Mouse (Mus musculus) cerebellum, adult 18-20 months (tissue): ENCODE measurements around the gene Sorl1.

Experiments
- DNase-seq, 2 experiments: peaks; one replicate each; pipeline ENCODE4 v3.0.0; 2021

Gene Sorl1

DNA sequence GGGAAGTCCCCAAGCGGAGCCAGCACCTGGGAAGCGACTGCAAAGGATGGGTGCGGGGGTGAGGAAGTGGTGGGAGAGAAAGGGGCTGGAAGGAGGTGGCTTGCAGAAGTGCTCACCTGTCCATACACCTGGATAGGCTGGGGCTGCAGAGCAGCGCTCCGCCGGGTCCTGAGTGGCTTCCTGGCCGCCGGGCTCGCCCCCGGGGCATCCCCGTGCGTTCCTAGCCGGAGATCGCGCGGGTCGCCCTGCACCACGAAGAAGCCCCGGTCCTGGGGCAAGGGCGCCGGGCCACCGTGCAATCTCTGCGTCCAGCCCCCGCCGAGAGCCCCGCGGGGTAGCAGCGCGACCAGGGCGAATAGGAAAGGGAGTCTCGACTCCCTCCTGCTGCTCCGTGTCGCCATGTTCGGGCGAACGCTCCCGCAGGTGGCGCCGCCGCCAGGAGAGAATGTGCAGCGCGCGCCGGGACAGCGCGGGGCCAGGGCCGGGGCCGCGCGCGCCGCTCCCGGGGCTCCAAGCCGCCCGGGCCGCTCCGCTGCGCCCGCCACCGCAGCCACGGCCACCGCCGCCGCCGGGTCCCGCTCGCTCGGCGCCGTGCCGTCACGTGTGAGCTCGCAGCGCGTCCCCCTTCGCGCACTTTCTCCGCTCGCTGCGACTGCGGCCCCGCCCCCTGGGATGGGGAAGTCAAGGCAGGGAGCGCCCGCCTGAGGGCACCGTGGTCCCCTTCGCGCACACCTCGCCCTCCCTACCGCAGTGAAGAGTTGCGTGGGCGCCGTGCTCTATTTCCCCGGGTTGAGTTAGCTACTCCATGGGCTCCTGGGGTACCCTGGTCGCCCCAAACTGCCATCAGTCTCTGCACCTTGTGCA is at the start of gene Sorl1:
Sorl1 (minus strand) TSS at position 585 of the 864 bp plus-strand sequence.
- DNase-seq, result peak; percentile 83 to 90

GRCm38 (mm10) chr9:42173781-42174180 is 49.7 kb upstream of the Sorl1 start:
- no peak for DNase-seq

GRCm38 (mm10) chr9:42169491-42169890 is 45.4 kb upstream of the Sorl1 start:
- DNase-seq, result no peak

DNA sequence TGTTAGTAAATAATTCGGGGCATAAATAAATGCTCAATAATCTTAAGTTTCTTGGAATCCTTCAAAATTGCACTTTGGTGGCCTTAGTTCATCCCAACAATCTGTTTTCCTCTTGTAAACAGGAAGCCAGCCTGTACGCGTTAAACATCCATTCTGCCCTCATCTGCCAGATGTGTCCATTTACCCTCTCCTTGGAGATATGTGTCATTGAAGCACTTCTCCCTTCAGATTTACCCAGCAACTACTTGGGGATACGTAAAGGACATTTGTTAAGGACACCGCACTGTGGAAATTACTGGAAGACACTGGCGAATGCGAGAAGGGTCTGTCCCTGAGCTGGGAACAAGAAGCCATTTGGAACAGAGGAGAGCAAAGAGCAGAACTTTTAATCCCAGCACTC is 44.9 kb upstream of the Sorl1 start:
- no peak for DNase-seq

DNA sequence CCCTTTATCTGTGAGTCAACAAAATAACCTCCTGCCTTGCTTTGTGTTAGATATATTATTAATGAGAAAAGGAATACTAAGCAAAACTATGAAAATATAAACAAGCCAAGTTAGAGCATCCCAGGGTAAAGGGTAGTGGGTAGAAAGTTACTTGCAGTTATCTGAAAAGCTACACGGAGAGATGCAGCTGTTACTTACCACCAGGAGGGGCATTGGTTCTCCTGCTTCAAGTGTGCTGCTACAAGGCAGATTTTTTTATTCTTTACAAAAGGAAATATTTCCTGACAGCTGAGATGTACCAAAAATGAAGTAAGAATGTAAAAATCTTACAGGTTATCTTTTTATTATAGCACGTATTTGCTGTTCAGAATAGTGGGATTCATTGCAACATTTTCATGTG is 40.8 kb upstream of the Sorl1 start:
- DNase-seq, result no peak

- DNase-seq, result no peak
These were observed 38.9 kb upstream of the Sorl1 start for GRCm38 (mm10) chr9:42163011-42163410.

DNA sequence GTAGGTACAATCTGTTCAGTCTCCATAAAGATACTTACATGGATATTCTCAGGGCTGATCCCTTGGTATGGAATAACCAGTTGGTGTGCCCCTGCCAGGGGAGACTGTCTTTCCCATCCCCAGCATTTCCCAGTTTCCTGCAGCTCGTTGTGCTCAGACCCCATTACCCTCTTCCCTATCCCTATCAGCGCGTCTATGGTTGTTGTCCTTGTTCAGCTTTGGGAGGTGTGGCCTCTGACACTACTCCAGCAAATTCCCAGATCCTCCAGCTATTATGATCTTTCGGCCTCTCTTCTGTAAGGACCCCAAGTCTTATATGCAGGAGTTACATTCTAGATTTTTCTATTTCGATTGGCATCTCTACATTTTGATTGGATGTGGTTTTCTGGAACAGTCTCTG is 35.3 kb upstream of the Sorl1 start:
- no peak for DNase-seq

GRCm38 (mm10) chr9:42158652-42159051 is 34.6 kb upstream of the Sorl1 start:
- no peak for DNase-seq

DNA sequence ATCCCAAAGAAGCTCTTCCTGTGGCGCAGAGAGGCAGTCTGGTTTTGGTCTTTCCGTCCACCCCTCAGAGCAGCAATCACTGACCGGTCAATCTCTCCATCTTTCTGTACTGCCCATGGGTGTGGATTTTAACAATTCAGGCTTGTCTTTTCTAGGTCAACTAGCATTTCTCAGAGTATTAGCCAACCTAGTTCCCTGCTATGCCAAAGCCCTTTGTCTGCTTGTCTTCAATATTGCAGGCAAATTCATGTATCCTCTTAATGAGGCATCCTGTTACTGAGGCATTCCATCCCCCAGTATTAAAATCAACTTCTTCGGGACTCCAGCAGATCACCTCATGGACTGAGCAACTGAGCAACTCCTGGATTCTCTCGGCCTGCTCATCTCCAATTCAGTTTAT is 33.9 kb upstream of the Sorl1 start:
- no peak for DNase-seq

DNA sequence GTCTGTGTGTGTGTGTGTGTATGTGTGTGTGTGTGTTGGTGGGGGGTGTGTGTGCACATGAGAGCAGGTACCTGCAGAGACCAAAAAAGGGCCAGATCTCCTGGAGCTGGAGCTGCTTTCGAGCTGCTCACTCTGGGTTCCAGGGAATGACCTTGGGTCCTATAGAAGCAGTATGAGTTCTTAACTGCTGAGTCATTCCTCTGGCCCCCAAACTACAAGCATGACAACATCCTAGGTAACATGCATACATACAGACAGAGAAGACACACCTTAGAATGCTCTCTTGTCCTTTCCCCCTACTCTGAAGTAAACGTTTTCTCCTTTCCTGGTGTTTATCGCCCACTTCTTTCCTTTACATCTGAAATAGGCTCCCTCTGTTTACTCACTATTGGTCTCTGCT is 32.5 kb upstream of the Sorl1 start:
- DNase-seq, result no peak

DNA sequence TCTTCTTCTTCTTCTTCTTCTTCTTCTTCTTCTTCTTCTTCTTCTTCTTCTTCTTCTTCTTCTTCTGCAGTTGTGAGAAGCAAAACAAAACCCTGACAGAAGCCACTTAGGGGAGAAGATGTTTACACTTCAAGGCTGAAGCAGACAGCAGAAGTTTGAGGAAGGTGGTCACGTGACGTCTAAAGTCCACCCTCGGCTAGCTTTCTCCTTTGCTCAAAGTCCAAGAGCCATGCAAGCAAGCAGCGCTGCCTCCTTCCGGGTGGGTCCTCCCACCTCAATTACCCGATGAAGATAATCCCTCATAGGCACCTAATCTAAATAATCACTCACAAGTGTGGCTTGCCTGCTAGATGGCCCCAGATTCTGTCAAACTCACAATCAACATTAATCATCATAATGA is 30.6 kb upstream of the Sorl1 start:
- no peak for DNase-seq

- DNase-seq, result no peak
These were observed 24.7 kb upstream of the Sorl1 start for GRCm38 (mm10) chr9:42148816-42149215.

- DNase-seq, result no peak
These were observed 23.9 kb upstream of the Sorl1 start for GRCm38 (mm10) chr9:42148036-42148435.

DNA sequence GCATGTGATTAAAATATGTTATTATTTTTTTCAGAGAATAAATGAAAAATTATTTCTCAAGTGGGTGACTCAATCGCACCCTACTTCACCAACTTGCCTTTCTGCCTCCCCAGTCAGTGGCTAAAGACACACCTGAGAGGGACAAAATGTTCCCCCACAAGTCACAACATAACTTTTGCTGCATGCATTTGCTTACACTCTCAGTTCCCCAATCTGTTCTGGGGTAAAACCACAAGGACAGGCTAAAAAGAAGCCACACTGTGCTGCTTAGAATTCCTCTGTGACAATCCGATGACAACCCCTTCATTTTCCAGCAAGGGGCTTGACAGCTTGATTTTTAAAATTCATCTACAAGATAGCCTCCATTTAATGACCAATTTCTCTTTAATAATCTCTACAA is 22.4 kb upstream of the Sorl1 start:
- DNase-seq, result no peak

DNA sequence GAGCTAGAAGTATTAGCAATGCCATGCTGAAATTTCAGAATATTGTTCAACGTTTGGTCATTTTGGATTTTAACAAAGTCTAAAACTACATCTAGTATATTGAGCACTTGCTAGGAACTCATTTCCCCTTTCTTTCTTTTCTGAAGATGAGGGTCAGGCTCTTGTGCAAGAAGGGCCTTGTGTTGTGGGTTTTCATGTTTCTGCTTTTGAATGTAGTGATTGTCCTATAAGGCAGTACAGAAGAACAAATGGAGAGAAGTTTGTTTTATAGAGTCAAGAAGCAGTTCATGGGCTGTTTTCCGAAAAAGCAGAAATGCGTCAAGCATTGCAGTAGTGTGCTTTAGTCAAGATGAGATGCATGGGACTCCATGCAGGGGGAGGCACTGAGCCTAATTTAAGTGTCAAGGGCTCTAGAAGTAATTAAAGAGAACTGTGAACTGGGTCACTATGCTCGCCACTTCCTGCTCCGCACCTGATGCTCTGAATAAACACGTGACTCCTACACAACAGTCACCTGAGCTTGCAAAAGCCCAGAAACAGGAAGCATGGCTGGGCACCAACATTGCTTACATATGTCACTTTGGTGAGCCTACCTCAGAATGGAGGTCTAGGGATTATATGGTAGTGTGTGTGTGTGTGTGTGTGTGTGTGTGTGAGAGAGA is 17.6 kb upstream of the Sorl1 start:
- DNase-seq, result no peak

- no peak for DNase-seq
These were observed 14.3 kb upstream of the Sorl1 start for GRCm38 (mm10) chr9:42138248-42138858.

GRCm38 (mm10) chr9:42137578-42137977 is 13.5 kb upstream of the Sorl1 start:
- DNase-seq, result no peak

DNA sequence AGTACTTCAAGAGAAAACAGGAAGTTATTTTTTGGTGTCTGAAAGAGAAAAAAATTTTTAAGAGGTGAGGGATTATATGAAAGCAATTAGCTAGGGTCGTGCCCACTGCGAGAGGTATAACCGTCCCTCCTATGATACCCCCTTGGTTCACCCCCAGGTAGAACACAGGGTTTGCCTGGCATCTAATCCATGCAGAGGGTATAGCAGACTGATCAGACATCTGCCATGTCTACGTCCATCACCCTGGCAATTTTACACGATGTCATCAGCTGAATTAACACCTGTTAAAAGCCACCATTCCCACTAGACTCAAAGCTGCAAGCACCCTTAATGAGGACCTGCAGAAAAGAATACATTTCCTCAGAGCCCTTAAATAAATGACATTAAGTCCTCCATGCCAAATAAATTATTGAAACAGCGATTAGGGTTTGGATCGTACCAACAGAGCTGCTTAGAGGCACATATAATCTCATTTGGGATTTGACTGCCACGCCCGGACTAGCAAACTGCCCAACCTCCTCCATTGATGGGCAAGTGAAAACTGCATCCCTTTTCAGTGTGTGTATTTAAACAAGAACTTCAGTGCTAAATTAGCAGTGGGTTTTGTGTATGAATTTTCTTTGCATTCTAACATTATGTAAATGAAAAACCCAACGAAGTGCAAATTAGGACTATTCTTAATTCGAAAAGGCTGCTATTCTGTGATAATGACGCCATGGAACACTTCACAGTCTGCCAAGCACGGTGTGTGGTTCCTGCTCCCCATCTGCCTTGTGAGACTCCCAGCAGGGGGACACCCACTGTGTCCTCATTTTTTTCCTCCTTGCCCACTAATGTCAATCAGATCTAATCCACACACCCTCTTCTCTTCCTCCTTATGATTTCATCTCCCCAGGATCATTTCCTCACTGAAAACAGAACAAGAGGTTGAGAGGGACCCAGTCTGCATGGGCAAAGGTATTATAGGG is 7.0 kb upstream of the Sorl1 start:
- DNase-seq, result peak; percentile 86

DNA sequence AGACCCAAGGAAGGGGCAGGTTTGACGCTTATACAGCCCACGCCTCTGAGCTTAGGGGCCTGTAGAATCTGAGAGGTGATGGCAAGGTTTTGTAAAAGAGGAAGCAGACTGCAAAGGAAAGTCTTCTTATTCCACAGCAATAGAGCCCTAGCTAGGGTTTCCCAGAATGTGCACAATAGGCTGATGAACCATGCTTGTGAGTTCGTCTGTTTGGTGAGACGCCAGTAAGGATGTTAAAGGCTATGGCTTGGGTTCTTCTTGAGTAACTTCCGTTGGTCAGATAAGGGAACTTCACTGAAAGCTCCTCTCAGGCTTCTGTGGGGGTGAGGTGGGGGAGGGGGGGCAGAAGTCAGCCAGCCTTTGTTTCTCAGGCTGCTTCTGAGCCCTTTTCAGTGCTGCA is 3.9 kb upstream of the Sorl1 start:
- no peak for DNase-seq

DNA sequence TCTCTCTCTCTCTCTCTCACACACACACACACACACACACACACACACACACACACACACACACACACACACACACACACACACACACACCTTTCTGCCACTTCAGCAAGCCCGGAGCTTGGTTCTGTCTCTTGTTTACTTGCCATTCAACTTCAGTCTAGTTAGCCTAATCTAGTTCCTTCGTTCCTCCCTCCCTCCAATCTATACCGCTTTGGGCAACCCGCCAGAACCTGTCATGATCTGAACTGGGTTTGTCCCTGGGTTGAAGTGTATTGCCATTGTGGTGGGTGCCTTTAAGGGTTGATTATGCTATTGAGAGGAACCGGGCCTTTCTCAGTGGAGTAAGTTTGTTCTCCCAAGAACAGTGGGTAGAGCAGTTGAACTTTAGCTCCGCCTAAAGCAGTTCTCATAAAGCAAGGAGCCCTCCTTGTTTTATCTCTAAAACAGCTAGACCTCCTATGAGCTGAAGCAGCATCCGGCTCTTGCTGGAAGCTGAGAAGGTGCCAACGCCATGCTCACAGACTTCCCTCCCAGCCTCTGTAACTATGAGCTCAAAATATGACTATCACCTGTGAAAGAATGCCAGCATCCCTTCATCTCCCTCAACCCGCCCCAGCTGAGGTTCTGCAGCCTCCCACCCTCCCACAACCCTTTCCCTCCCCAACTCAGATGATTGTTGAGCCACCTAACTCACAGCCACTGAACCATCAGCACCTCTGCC is 1.3 kb upstream of the Sorl1 start:
- peak in 1 of 2 experiments; percentile 27 for DNase-seq

DNA sequence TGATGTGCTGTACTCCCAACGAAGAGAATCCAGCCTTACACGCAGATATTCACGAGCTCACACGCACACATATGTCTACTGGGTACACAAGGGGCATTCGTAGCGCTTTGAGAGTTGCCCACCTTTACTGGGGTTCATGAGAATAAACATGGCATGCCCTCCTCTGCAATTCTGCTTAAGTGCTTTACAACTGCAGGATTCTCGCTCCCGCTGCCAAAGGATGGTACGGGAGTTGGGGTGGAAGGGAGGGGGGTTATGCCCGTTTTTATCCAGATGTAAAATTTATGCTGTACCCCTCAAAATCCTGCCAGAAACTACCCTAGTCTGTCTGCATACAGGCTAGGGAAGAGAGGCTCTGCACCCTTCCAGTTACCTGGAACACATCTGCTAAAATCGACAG is 893 bp downstream of the Sorl1 start:
- DNase-seq, result peak in 1 of 2 experiments; percentile 46

- DNase-seq, result peak in 1 of 2 experiments; percentile 42
These were observed 1.7 kb downstream of the Sorl1 start for GRCm38 (mm10) chr9:42122441-42122840.
